Mouse (Mus musculus) bone marrow, adult 2 months (tissue): ENCODE data around the gene Zfp207. TPM values are rescaled to one million over a fixed set of nuclear protein-coding genes. Genes with fewer than 3 reads are reported as not detected.

ENCODE experiments used
- H3K27ac ChIP-seq: fragments of 200-500 bp; 2 replicates; pipeline ENCODE4 v1.5.1; 2012; ENCODE audit warnings: low read depth, mild to moderate bottlenecking, control low read depth, inconsistent platforms, low read length; ENCODE audit not compliant: control insufficient read depth, poor library complexity, insufficient read depth
- H3K4me1 ChIP-seq: fragments of 200-500 bp; 2 replicates; pipeline ENCODE4 v1.6.1; 2011; ENCODE audit warnings: low read length; ENCODE audit not compliant: control insufficient read depth, insufficient read depth
- H3K4me3 ChIP-seq: fragments of 200-500 bp; replicated peaks from 2 replicates; pipeline ENCODE3; 2011; ENCODE audit warnings: mild to moderate bottlenecking, low read depth, low read length, control low read depth; ENCODE audit not compliant: control insufficient read depth
- CTCF ChIP-seq: fragments of 200-500 bp; IDR thresholded peaks from 2 replicates; pipeline ENCODE4 v1.5.1; 2011; ENCODE audit warnings: low read length, control low read depth; ENCODE audit not compliant: control insufficient read depth, insufficient read depth
- POLR2A ChIP-seq: fragments of 200-500 bp; IDR thresholded peaks from 2 replicates; pipeline ENCODE4 v1.6.1; 2011; ENCODE audit warnings: low read depth, mild to moderate bottlenecking, control low read depth, low read length, borderline replicate concordance; ENCODE audit not compliant: control insufficient read depth
- WGBS: fragments of 180-500 bp; shearing (Covaris S2); methylation state at CpG from one replicate; pipeline ENCODE4 v1.1.7; 2018; 5-methylcytosine and 5-hydroxymethylcytosine counted together
- polyA plus RNA-seq: library from polyadenylated mRNA; stranded (reverse); fragments of >200 nt; gene quantifications from 2 replicates; pipeline ENCODE4 v1.2.4, GENCODE M21; 2011; ENCODE audit warnings: low replicate concordance; ENCODE audit not compliant: missing spikeins, insufficient read depth, insufficient read length

The Zfp207 gene
- polyA plus RNA-seq, result 103 and 109 TPM in 2 replicates

GRCm38 (mm10) chr11:80383019-80383625, at the start of gene Zfp207:
Gene Zfp207, plus strand, starts transcription at chr11:80383279.
- H3K4me3 ChIP-seq, result peak within 1 kb of the TSS; percentile 95
- H3K4me1 ChIP-seq, result peaks cover 2% of the 10 kb centered on the region; the same call in 1 of the 2 replicates
- WGBS, result under 1% methylated on average over 33 of the region's 33 CpGs
- peak within 1 kb of the TSS; percentile 91 for H3K27ac ChIP-seq
- peak; percentile 96 for TF ChIP-seq POLR2A
- no peak for TF ChIP-seq CTCF

GRCm38 (mm10) chr11:80335609-80336350, 47.3 kb upstream of the Zfp207 start:
- no peak for TF ChIP-seq POLR2A
- no peak for TF ChIP-seq CTCF
- no peaks in the 10 kb centered on the region for H3K4me1 ChIP-seq
- H3K27ac ChIP-seq, result no peak overlapping the region
- H3K4me3 ChIP-seq, result no peak overlapping the region
- 41% methylated on average over 7 of the region's 7 CpGs for WGBS

GRCm38 (mm10) chr11:80336351-80336730, 46.7 kb upstream of the Zfp207 start:
- Histone ChIP-seq H3K27ac (no peak overlapping the region), H3K4me3 (no peak overlapping the region), H3K4me1 (no peaks in the 10 kb centered on the region)
- TF ChIP-seq POLR2A, result no peak
- TF ChIP-seq CTCF, result no peak
- WGBS, result 24% methylated on average over 6 of the region's 6 CpGs

GRCm38 (mm10) chr11:80342482-80342881, 40.6 kb upstream of the Zfp207 start:
- no peaks in the 10 kb centered on the region for H3K4me1 ChIP-seq
- TF ChIP-seq POLR2A, result no peak
- no peak for TF ChIP-seq CTCF
- no peak overlapping the region for H3K27ac ChIP-seq
- WGBS, result 76% methylated on average over 2 of the region's 2 CpGs
- no peak overlapping the region for H3K4me3 ChIP-seq

- H3K27ac ChIP-seq, result no peak overlapping the region
- WGBS, result 60% methylated on average over 5 of the region's 5 CpGs
- no peak overlapping the region for H3K4me3 ChIP-seq
- no peaks in the 10 kb centered on the region; the same call in 1 of the 2 replicates for H3K4me1 ChIP-seq
- TF ChIP-seq CTCF (peak; percentile 87), POLR2A (no peak)
Observed at GRCm38 (mm10) chr11:80351832-80352430, 31.1 kb upstream of the Zfp207 start.

GRCm38 (mm10) chr11:80354832-80355231, 28.2 kb upstream of the Zfp207 start:
- WGBS, result 38% methylated on average over 4 of the region's 4 CpGs
- H3K27ac ChIP-seq, result no peak overlapping the region
- TF ChIP-seq CTCF (no peak), POLR2A (no peak)
- H3K4me3 ChIP-seq, result no peak overlapping the region
- H3K4me1 ChIP-seq, result no peaks in the 10 kb centered on the region; the same call in 1 of the 2 replicates

GRCm38 (mm10) chr11:80368949-80369348, 14.1 kb upstream of the Zfp207 start:
- 91% methylated on average over 1 of the region's 1 CpGs for WGBS
- no peak overlapping the region for H3K27ac ChIP-seq

GRCm38 (mm10) chr11:80376651-80377050, 6.4 kb upstream of the Zfp207 start:
- Histone ChIP-seq H3K27ac (no peak overlapping the region), H3K4me3 (no peak overlapping the region), H3K4me1 (no peaks in the 10 kb centered on the region; the same call in 1 of the 2 replicates)
- 46% methylated on average over 4 of the region's 4 CpGs for WGBS
- TF ChIP-seq CTCF (no peak), POLR2A (no peak)

More at GRCm38 (mm10) chr11:80368949-80369348, 14.1 kb upstream of the Zfp207 start:
- no peak overlapping the region for H3K4me3 ChIP-seq
- TF ChIP-seq CTCF, result no peak
- TF ChIP-seq POLR2A, result no peak
- H3K4me1 ChIP-seq, result no peaks in the 10 kb centered on the region
